Mouse (Mus musculus) liver, adult 2 months (tissue): Measurements from ENCODE around the gene Gm28043. TPM values are rescaled to one million over a fixed set of nuclear protein-coding genes. Genes with fewer than 3 reads are reported as not detected.

Source experiments
- DNase-seq: peaks from one replicate; pipeline ENCODE4 v3.0.0-alpha.2; 2011; ENCODE audit warnings: low read depth, low spot score; ENCODE audit errors: extremely low read depth
- H3K27ac ChIP-seq: fragments of 200-500 bp; replicated peaks from 2 replicates; pipeline ENCODE4 v1.5.1; 2012; ENCODE audit warnings: low read depth, mild to moderate bottlenecking, control low read depth, inconsistent platforms, low read length; ENCODE audit not compliant: insufficient read depth
- H3K27me3 ChIP-seq: fragments of 200-500 bp; 2 replicates; pipeline ENCODE4 v1.6.1; 2012; ENCODE audit warnings: mild to moderate bottlenecking, moderate library complexity, low read length, inconsistent platforms; ENCODE audit not compliant: control insufficient read depth, insufficient read depth
- H3K36me3 ChIP-seq: fragments of 200-500 bp; 2 replicates; pipeline ENCODE4 v1.6.1; 2012; ENCODE audit warnings: low read length, inconsistent platforms; ENCODE audit not compliant: control insufficient read depth, insufficient read depth
- H3K4me1 ChIP-seq: fragments of 200-500 bp; 2 replicates; pipeline ENCODE4 v1.6.1; 2011; ENCODE audit warnings: low read length; ENCODE audit not compliant: control insufficient read depth, insufficient read depth
- H3K4me3 ChIP-seq: fragments of 200-500 bp; 2 replicates; pipeline ENCODE4 v1.5.1; 2011; ENCODE audit warnings: low read depth, mild to moderate bottlenecking, control low read depth, low read length, moderate library complexity; ENCODE audit not compliant: insufficient read depth
- H3K79me2 ChIP-seq: fragments of 200-500 bp; 2 replicates; pipeline ENCODE4 v1.6.1; 2012; ENCODE audit warnings: inconsistent platforms, mild to moderate bottlenecking, low read length, moderate library complexity; ENCODE audit not compliant: control insufficient read depth, insufficient read depth
- H3K9ac ChIP-seq: fragments of 200-500 bp; 2 replicates; pipeline ENCODE4 v1.6.1; 2012; ENCODE audit warnings: low read depth, mild to moderate bottlenecking, control low read depth, inconsistent platforms, low read length
- CTCF ChIP-seq: fragments of 200-500 bp; IDR thresholded peaks from 2 replicates; pipeline ENCODE4 v1.5.1; 2011; ENCODE audit warnings: low read depth, low read length, control low read depth
- POLR2A ChIP-seq: fragments of 200-500 bp; IDR thresholded peaks from 2 replicates; pipeline ENCODE4 v1.6.1; 2011; ENCODE audit warnings: low read length, control low read depth; ENCODE audit not compliant: insufficient read depth; ENCODE audit errors: extremely low read depth
- WGBS: fragments of 180-500 bp; shearing (Covaris S2); methylation state at CpG from one replicate; pipeline ENCODE4 v1.1.7; 2018; 5-methylcytosine and 5-hydroxymethylcytosine counted together
- polyA plus RNA-seq: library from polyadenylated mRNA; depleted of rRNA; stranded (reverse); fragments of >200 nt; gene quantifications from 2 replicates; pipeline ENCODE4 v1.2.3, GENCODE M21; 2012
- total RNA-seq: library from RNA; depleted of rRNA; stranded (reverse); fragments of >200 nt; gene quantifications from 2 replicates; pipeline ENCODE4 v1.2.3, GENCODE M21; 2014

Gene Gm28043
- total and polyA plus RNA-seq, 2 experiments: 0.60 to 1.9 TPM

DNA sequence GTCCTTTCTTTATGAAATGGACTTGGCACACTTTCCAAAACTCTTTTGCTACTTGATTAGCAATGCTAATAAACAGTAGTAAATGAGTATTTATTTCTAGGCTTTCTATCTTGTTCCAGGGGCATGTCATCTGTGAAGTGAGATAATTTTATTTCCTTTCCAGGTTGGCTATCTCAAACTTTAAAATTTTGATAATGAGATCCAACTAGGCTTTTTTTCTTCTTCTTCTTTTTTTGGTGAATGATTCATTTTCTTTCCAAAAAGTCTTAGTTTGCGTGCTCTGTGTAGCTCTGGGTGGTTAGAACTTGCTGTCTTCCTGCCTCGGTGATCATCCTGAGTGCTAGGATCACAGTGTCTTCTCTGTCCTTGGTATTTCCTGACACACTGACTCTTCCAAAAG, 78.2 kb downstream of the Gm28043 start:
- Histone ChIP-seq H3K9ac (no peak overlapping the region), H3K4me3 (no peak overlapping the region), H3K79me2 (no peaks in the 10 kb centered on the region), H3K27me3 (no peaks in the 10 kb centered on the region), H3K4me1 (no peaks in the 10 kb centered on the region), H3K36me3 (peaks cover 58% of the 10 kb centered on the region), H3K27ac (no peak overlapping the region)
- DNase-seq: no peak
- WGBS: 74% methylated on average over 2 of the region's 2 CpGs
- TF ChIP-seq POLR2A: no peak
- TF ChIP-seq CTCF: no peak

DNA sequence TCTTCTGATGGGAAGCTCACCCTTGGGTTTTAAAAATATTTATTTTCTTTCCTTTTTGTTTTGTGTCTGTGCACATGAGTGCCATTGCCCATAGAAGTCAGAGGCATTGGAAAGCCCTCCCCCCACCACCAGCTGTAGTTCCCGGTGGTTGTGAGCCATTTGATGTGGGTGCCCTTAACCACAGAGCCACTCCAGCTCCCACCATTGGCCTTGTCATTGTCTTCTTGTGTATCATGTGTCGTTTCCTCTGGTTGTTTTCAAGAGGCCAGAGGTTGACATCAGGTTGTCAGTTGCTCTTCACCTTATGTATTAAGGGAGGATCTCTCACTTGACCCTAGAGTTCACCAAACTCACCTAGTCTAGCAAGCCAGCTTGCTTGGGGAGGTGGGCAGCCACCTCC, 78.9 kb downstream of the Gm28043 start:
- Histone ChIP-seq H3K27me3 (no peaks in the 10 kb centered on the region), H3K4me3 (no peak overlapping the region), H3K4me1 (no peaks in the 10 kb centered on the region), H3K27ac (no peak overlapping the region), H3K36me3 (peaks cover 55% of the 10 kb centered on the region), H3K9ac (no peak overlapping the region), H3K79me2 (no peaks in the 10 kb centered on the region)
- 75% methylated on average over 2 of the region's 2 CpGs for WGBS
- no peak for TF ChIP-seq POLR2A
- no peak for TF ChIP-seq CTCF
- DNase-seq: no peak

DNA sequence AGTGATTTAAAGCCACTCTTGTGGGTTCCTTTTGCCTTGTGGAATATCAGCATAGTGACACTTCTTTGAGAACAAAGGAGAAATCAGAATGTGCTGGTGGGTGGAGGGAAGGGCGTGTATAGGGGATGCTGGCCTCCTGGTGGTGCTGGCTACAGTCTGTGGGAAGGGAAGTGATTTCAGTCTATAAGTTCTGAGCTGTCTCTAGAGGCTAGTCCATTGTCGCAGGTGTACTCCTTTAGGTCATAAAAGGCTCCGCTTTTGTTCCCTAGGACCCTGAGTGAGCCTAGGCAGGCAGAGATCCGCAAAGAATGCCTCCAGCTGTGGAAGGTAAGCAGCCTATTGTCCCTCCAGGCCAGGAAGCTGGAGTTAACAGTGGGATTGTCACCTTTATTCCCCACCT, 79.8 kb downstream of the Gm28043 start:
- Histone ChIP-seq H3K27me3 (no peaks in the 10 kb centered on the region), H3K27ac (no peak overlapping the region), H3K79me2 (no peaks in the 10 kb centered on the region), H3K4me3 (no peak overlapping the region), H3K36me3 (peaks cover 61% of the 10 kb centered on the region), H3K4me1 (no peaks in the 10 kb centered on the region), H3K9ac (no peak overlapping the region)
- 95% methylated on average over 4 of the region's 4 CpGs for WGBS
- no peak for TF ChIP-seq POLR2A
- TF ChIP-seq CTCF: no peak
- DNase-seq: no peak

DNA sequence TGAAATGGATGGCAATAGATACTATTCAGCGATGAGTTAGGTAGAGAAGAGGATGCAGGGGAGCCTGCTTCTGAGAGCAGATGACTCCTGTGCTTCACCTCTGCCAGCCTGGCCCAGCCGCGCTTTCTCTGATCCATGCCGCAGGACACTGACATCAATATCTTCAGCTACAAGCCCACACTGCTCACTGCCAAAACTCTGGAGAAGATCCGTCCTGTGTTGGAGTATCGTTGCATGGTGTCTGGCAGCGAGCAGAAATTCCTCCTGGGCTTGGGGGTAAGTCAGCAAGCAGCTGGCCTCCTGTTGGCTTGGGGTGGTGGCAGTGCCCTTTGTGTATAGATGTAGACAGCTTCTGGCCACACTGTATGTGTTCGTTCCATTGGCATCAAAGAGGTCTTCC, 82.3 kb downstream of the Gm28043 start:
- H3K27me3 ChIP-seq: no peaks in the 10 kb centered on the region
- no peak overlapping the region for H3K27ac ChIP-seq
- no peak for TF ChIP-seq CTCF
- TF ChIP-seq POLR2A: no peak
- no peak overlapping the region for H3K9ac ChIP-seq
- WGBS: 91% methylated on average over 8 of the region's 8 CpGs
- H3K79me2 ChIP-seq: no peaks in the 10 kb centered on the region
- DNase-seq: no peak
- no peaks in the 10 kb centered on the region for H3K4me1 ChIP-seq
- H3K4me3 ChIP-seq: no peak overlapping the region
- peaks cover 59% of the 10 kb centered on the region for H3K36me3 ChIP-seq

DNA sequence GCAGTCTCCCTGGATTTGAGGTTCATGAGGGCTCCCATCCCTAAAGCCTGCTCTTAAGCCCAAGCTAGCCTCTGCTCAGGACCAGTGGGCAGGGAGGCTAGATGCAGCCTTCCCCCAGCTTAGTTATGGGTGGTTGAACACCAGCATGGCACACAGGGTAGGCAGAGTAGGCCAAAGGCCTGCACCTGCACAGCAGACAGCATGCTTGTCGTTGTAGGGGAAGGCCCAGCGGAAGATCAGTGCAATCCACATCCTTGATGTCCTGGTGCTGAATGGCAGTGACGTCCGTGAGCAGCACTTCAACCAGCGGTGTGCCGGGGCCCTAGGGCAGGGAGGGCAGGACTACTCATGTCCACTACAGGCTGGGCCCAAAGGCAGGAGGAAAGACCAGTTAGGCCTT, 83.7 kb downstream of the Gm28043 start:
- H3K4me3 ChIP-seq: no peak overlapping the region
- no peaks in the 10 kb centered on the region for H3K79me2 ChIP-seq
- H3K36me3 ChIP-seq: peaks cover 61% of the 10 kb centered on the region
- no peaks in the 10 kb centered on the region for H3K4me1 ChIP-seq
- no peaks in the 10 kb centered on the region for H3K27me3 ChIP-seq
- no peak for TF ChIP-seq CTCF
- TF ChIP-seq POLR2A: no peak
- H3K9ac ChIP-seq: no peak overlapping the region
- no peak for DNase-seq
- H3K27ac ChIP-seq: no peak overlapping the region
- 97% methylated on average over 6 of the region's 6 CpGs for WGBS

DNA sequence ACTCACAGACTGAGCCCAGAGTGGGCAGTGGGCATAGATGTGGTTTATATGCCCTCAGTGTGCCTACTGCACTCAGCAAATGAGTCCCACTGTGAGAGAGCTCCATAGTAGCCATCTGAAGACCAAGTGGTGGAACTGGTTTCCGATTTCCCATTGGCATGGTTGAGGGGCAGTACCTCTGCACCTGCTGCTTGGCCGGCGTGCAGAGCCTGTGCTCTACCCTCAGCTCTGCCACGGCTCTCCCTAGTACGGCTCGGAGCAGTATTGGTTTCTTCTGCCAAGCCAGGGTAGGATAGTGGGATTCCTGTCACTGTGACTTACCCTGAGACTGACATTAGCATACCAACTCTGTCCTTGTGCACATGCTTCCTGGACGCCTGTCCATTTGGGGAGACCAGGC, 85.9 kb downstream of the Gm28043 start:
- 95% methylated on average over 7 of the region's 7 CpGs for WGBS
- Histone ChIP-seq H3K79me2 (no peaks in the 10 kb centered on the region), H3K4me1 (no peaks in the 10 kb centered on the region), H3K9ac (no peak overlapping the region), H3K27ac (no peak overlapping the region), H3K4me3 (no peak overlapping the region), H3K36me3 (peaks cover 44% of the 10 kb centered on the region), H3K27me3 (no peaks in the 10 kb centered on the region)
- DNase-seq: no peak
- TF ChIP-seq POLR2A: no peak
- no peak for TF ChIP-seq CTCF
